Mouse (Mus musculus) heart, adult 2 months (tissue): ENCODE measurements at regions not wholly inside any gene's neighbourhood (a gene's known extent, or its start where the extent isn't known, plus 50 kb on each side); places are given as distances from the start of the nearest gene placed in this dataset.

ENCODE experiments used
- CTCF ChIP-seq: fragments of 200-600 bp; IDR thresholded peaks from 2 replicates; pipeline ENCODE4 v1.8.1; 2022; ENCODE audit warnings: antibody characterized with exemption, mild to moderate bottlenecking, moderate library complexity
- POLR2A ChIP-seq: fragments of 200-500 bp; IDR thresholded peaks from 2 replicates; pipeline ENCODE4 v1.6.1; 2011; ENCODE audit warnings: mild to moderate bottlenecking, low read depth, low read length, control low read depth; ENCODE audit not compliant: insufficient read depth

DNA sequence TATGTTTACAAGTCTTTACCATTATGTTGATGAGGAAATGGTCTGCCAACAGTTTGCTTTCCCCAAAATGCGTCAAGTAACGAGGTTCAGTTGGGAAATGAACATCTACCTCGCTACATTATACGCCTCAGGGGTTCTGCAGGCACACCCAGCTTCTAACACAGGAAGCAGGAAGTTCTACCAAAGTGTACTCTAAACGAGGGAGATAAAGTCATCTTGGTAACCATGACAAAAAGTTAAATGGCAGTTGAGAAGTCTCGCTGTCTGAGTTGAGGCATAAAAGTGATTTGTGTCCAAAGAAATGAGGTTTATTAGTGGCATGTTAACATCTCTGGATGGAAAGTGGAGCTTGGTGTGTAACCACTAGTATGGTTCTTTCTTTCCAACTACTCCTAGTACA, 73.7 kb upstream of the Adtrp start:
- TF ChIP-seq POLR2A: no peak
- TF ChIP-seq CTCF: no peak
